Mouse (Mus musculus): ENCODE data around the gene Cxcl10. TPM values are rescaled to one million over a fixed set of nuclear protein-coding genes. Genes with fewer than 3 reads are reported as not detected.

Gene Cxcl10
- polyA plus RNA-seq (2015; fragmentation: Nextera tagmentation; extraction: Ambion mirVana) = 1.9 and 2.4 TPM in 2 replicates

DNA sequence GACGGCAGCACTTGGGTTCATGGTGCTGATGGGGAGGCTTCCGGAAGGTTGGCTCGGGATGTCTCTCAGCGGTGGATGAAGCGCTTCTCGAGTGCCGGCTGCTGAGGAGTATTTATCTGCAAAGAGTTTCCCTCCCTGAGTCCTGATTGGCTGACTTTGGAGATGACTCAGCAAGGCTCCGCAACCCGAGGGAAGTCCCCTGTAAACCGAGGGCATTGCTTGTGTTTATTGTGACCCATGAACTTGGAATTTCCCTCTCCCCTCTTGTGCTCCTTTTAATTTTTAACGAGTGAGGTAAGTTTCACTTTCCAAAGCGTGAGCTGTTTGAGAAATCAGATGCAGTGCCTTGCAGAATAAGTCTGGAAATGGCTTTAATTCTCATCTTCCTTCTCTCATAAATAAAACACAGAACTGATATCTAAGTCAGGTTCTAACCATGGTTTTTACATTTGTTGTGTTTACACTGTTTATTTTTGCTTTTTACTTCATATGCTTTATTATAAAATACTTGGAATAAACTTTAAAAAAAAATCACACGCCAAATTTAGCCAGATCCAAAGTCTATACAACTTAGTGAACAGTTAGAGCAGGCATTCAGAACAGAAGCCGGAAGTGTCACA, at the start of gene Cxcl10:
Gene Cxcl10, minus strand, starts transcription at position 96 of the 620 bp plus-strand sequence.
- H3K4me1 ChIP-seq (replicated peaks) = peaks cover 18% of the 10 kb centered on the region; the same call in 1 of the 2 replicates
- 9% methylated on average over 14 of the region's 14 CpGs for WGBS
- no peak within 1 kb of the TSS for H3K9ac ChIP-seq
- H3K4me2 ChIP-seq (replicated peaks) = peak within 1 kb of the TSS; percentile 60
- H3K36me3 ChIP-seq = no peaks in the 10 kb centered on the region
- H3K4me3 ChIP-seq (replicated peaks) = peak within 1 kb of the TSS; percentile 25
- no peak within 1 kb of the TSS for H3K27ac ChIP-seq
- H3K27me3 ChIP-seq (replicated peaks) = no peaks in the 10 kb centered on the region
- ATAC-seq = peak; percentile 91
- H3K9me3 ChIP-seq = no peaks in the 10 kb centered on the region

DNA sequence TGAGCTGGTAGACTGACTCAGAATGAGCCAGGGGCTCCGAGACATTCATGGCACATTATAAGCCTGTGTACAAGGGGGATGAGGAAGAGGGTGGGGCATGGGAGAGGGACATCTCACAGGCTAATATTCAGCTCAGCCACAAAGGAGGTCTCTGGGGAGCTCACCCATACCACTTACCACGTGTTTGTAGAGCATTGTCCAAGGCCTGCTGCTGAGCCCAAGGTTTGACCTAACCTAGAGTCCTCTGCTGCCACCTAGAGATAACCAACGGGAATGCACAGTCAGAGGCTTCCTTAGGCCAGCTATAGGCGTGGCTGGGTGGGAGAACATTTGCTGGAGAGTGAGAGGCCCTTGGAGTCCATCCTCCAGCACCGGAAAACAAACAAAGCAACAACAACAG, 49.5 kb upstream of the Cxcl10 start:
- H3K27me3 ChIP-seq (replicated peaks) = no peaks in the 10 kb centered on the region
- H3K4me3 ChIP-seq (replicated peaks) = no peak overlapping the region
- WGBS = 23% methylated on average over 5 of the region's 5 CpGs
- H3K27ac ChIP-seq = no peak overlapping the region
- no peak overlapping the region for H3K4me2 ChIP-seq (replicated peaks)
- H3K9me3 ChIP-seq = no peaks in the 10 kb centered on the region
- peak; percentile 90 for ATAC-seq
- no peak overlapping the region for H3K9ac ChIP-seq
- 0 out of 2 replicates have a peak, but pooled peaks cover 3% of the 10 kb centered on the region for H3K4me1 ChIP-seq (replicated peaks)
- H3K36me3 ChIP-seq = no peaks in the 10 kb centered on the region

DNA sequence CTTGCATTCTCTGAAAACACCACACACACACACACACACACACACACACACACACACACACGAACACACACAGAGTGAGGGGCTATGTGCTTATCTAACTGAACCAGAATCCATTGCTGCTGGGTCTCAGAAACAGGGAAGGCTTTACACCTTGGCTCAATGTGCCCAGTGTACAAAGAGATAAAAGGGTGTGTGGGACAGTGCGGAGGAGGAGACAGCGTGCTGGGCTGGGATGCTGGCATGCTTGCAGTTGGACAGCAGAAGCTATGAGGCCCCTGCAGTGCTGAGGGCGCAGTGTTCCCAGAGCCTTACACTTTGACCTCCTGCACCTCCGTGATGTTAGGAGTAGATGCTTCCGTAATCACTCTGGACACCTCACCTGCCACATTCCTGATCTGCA, 47.8 kb upstream of the Cxcl10 start:
- no peak overlapping the region for H3K4me2 ChIP-seq (replicated peaks)
- 69% methylated on average over 6 of the region's 6 CpGs for WGBS

DNA sequence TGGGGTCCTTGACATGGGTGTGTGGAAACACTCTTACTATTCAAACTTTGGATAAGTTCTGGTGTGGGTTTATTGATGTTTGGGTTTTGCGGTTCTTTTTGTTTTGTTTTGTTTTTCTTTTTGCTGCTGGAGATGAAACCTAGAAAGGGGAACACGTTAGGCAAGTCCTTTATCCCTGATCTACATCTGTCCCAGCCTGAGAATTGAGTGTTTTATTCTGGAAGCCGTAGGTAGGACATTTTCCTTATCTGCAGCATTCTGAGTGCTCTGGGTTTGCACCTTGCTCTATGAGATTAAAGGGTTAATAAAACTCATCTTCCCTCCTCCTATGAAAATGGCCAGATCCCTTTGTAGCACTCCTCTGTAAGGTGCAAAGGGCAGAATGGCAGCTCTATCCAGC, 47.1 kb upstream of the Cxcl10 start:
- Histone ChIP-seq H3K9me3 (no peaks in the 10 kb centered on the region), H3K27me3 (replicated peaks) (peaks cover 7% of the 10 kb centered on the region; the same call in 1 of the 2 replicates), H3K4me3 (replicated peaks) (no peak overlapping the region), H3K4me2 (replicated peaks) (no peak overlapping the region), H3K27ac (no peak overlapping the region), H3K9ac (no peak overlapping the region), H3K36me3 (no peaks in the 10 kb centered on the region), H3K4me1 (replicated peaks) (0 out of 2 replicates have a peak, but pooled peaks cover 3% of the 10 kb centered on the region)
- no peak for ATAC-seq
- WGBS = 68% methylated on average over 3 of the region's 3 CpGs

More for the DNA sequence above, 47.8 kb upstream of the Cxcl10 start:
- 0 out of 2 replicates have a peak, but pooled peaks cover 3% of the 10 kb centered on the region for H3K4me1 ChIP-seq (replicated peaks)
- peak; percentile 32; the same call in 1 of the 2 replicates for ATAC-seq
- no peak overlapping the region for H3K4me3 ChIP-seq (replicated peaks)
- H3K9me3 ChIP-seq = no peaks in the 10 kb centered on the region
- H3K9ac ChIP-seq = no peak overlapping the region
- no peak overlapping the region for H3K27ac ChIP-seq
- no peaks in the 10 kb centered on the region for H3K36me3 ChIP-seq
- H3K27me3 ChIP-seq (replicated peaks) = peaks cover 7% of the 10 kb centered on the region; the same call in 1 of the 2 replicates

DNA sequence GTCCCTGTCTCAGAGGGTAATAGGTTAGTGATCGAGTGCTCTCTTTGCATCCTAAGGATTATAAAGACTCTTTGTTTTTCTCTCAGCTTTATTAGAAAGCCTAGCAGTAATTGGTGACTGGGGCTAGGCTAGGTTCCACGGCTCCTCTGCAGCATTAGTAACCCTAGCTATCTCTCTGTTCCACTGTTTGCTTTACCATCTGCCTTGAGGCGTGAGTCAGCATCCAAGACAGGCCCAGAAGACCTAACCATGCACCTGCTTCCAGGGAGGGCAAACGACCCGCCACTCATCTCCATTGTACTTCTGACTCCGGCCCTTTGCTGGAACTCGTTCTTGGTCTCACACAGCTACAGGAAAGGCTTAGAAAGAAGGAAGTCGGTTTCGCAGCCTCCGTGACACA, 45.2 kb upstream of the Cxcl10 start:
- ATAC-seq = no peak
- WGBS = 62% methylated on average over 10 of the region's 10 CpGs
- 0 out of 2 replicates have a peak, but pooled peaks cover 3% of the 10 kb centered on the region for H3K4me1 ChIP-seq (replicated peaks)

DNA sequence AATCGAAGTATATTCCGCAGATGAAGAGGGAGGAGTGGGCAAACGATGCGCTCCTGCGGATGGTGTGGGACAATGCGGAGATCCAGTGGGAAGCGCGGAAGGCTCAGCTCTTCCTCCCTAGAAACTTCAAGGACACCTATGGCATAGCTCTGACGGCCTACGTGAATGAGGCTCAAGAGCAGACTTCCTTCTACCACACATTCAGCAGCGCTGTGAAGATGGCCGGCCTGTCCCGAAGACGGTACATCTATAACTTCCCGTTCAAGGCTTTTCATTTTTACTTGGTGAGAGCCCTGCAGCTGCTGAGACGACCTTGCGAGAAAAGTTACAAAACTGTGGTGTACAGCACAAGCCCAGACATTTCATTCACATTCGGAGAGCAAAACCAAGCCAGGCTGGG, 43.9 kb upstream of the Cxcl10 start:
- Histone ChIP-seq H3K27me3 (replicated peaks) (peaks cover 10% of the 10 kb centered on the region; the same call in 1 of the 2 replicates), H3K9ac (no peak overlapping the region), H3K27ac (no peak overlapping the region), H3K9me3 (no peaks in the 10 kb centered on the region), H3K4me3 (replicated peaks) (peak overlapping the region; percentile 19), H3K4me1 (replicated peaks) (0 out of 2 replicates have a peak, but pooled peaks cover 3% of the 10 kb centered on the region), H3K4me2 (replicated peaks) (peak overlapping the region; percentile 55), H3K36me3 (no peaks in the 10 kb centered on the region)
- no peak for ATAC-seq
- WGBS = 41% methylated on average over 18 of the region's 18 CpGs

More for the DNA sequence above, 45.2 kb upstream of the Cxcl10 start:
- H3K4me2 ChIP-seq (replicated peaks) = no peak overlapping the region
- no peak overlapping the region for H3K27ac ChIP-seq
- no peak overlapping the region for H3K9ac ChIP-seq
- H3K9me3 ChIP-seq = no peaks in the 10 kb centered on the region
- H3K4me3 ChIP-seq (replicated peaks) = no peak overlapping the region
- H3K27me3 ChIP-seq (replicated peaks) = peaks cover 10% of the 10 kb centered on the region; the same call in 1 of the 2 replicates
- no peaks in the 10 kb centered on the region for H3K36me3 ChIP-seq

DNA sequence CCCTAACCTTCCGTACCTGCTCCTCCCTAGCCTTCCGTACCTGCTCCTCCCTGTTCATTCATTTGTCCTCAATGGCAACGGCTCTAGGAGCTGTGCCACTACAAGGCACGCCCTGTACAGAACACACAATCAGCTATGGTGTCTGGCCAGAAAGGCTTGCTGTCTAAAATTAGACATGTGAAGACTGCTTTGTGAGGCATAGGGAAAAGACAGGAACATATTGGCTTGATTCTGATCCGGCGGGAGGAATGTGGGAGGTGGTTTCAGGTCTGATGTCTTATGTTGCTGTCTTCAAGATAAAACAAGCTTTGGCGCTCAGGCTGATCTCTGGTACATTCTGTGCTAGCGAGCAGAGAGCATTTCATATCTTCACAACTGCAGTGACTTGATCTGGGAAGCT, 41.9 kb upstream of the Cxcl10 start:
- Histone ChIP-seq H3K36me3 (no peaks in the 10 kb centered on the region), H3K9me3 (no peaks in the 10 kb centered on the region), H3K27me3 (replicated peaks) (peaks cover 10% of the 10 kb centered on the region; the same call in 1 of the 2 replicates), H3K4me2 (replicated peaks) (no peak overlapping the region), H3K4me3 (replicated peaks) (no peak overlapping the region), H3K9ac (no peak overlapping the region), H3K4me1 (replicated peaks) (no peaks in the 10 kb centered on the region), H3K27ac (no peak overlapping the region)
- ATAC-seq = no peak
- 64% methylated on average over 8 of the region's 8 CpGs for WGBS

DNA sequence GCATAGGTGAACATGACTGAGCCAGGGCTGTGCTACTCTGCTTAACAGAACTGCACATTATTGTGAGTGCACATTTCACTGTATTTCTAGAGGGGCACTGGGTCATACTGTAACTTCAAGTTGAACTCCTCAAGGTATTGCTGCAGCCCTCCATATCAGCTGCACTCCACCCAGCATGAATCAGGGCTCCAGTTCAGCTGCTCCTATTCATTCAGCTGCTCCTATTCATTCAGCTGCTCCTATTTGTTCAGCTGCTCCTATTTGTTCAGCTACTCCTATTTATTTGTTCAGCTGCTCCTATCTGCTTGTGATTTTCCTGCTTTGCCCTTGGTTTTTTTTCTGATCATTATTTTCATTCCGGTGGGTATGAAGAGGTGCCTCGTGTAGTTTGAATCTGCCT, 41.3 kb upstream of the Cxcl10 start:
- H3K36me3 ChIP-seq = no peaks in the 10 kb centered on the region
- ATAC-seq = no peak
- H3K27me3 ChIP-seq (replicated peaks) = peaks cover 10% of the 10 kb centered on the region; the same call in 1 of the 2 replicates
- no peaks in the 10 kb centered on the region for H3K4me1 ChIP-seq (replicated peaks)
- H3K27ac ChIP-seq = no peak overlapping the region
- no peaks in the 10 kb centered on the region for H3K9me3 ChIP-seq
- H3K4me3 ChIP-seq (replicated peaks) = no peak overlapping the region
- no peak overlapping the region for H3K9ac ChIP-seq
- H3K4me2 ChIP-seq (replicated peaks) = no peak overlapping the region
- 64% methylated on average over 2 of the region's 2 CpGs for WGBS

DNA sequence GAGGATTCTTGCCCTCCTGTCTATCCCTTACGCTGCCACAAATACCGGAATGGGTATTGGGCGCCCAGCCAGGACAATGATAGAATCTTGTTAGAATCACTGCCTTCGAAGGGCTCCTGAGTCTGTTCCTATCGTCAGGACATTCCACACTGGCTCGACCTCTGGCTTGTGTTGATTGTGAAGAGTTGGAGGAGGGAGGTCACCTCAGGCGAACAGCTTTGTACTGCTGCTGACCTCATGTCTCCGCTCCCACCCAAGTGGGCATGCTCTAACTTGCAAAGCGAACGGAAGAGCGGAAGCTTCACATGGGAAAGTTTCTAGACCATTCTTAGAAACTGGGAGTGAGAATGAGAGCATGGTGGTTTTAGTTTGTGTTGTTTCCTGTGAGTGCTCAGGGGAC, 38.7 kb upstream of the Cxcl10 start:
- ATAC-seq = no peak

DNA sequence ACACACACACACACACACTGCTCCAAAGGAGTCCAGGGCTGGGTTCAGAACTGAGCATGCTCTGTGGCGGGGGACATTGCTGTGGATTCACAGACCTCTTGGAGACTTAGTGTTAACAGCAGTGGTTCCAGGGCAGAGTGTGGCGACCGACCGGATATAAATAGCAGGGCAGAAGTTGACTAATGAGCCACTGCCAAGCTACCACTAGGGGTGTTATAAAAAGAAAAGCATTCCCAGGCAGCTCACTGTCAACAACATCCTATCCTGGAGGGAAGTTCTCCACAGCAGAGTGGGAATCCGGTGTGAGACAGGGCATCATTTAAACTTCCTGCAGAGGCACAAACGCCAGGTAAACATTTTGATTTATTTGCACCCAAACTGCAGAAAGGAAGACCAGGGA, 38.0 kb upstream of the Cxcl10 start:
- WGBS = 23% methylated on average over 6 of the region's 6 CpGs
- ATAC-seq = no peak
- H3K27ac ChIP-seq = no peak overlapping the region

More for the DNA sequence above, 38.7 kb upstream of the Cxcl10 start:
- WGBS = 61% methylated on average over 11 of the region's 11 CpGs
- H3K27me3 ChIP-seq (replicated peaks) = peaks cover 10% of the 10 kb centered on the region; the same call in 1 of the 2 replicates
- H3K27ac ChIP-seq = no peak overlapping the region
- H3K4me3 ChIP-seq (replicated peaks) = no peak overlapping the region
- no peaks in the 10 kb centered on the region for H3K9me3 ChIP-seq
- no peaks in the 10 kb centered on the region for H3K4me1 ChIP-seq (replicated peaks)
- H3K36me3 ChIP-seq = no peaks in the 10 kb centered on the region
- H3K4me2 ChIP-seq (replicated peaks) = no peak overlapping the region
- H3K9ac ChIP-seq = no peak overlapping the region

DNA sequence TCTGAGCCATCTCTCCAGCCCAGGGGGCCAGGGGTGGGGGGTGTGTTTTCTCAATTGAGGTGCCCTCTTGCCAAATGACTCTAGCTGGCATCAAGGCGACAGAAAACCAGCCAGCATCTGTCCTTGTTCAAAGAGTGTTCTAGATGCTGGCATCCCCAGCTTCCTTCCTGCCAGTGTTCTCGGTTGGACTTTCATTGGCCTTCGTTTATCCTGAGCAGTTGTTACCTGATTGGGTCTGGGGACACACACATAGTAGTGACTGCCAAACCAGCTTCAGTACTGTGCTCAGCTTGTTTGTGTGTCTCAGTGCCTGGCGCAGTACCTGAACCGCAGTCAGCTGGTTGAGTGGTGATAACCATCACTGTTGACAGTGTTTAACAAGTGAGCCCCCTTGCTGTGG, 37.4 kb upstream of the Cxcl10 start:
- ATAC-seq = no peak

More for the DNA sequence above, 38.0 kb upstream of the Cxcl10 start:
- no peaks in the 10 kb centered on the region for H3K36me3 ChIP-seq
- H3K4me3 ChIP-seq (replicated peaks) = no peak overlapping the region
- 0 out of 2 replicates have a peak, but pooled peaks cover under 1% of the 10 kb centered on the region for H3K4me1 ChIP-seq (replicated peaks)
- H3K9me3 ChIP-seq = no peaks in the 10 kb centered on the region
- H3K4me2 ChIP-seq (replicated peaks) = no peak overlapping the region
- no peak overlapping the region for H3K9ac ChIP-seq
- H3K27me3 ChIP-seq (replicated peaks) = 0 out of 2 replicates have a peak, but pooled peaks cover 5% of the 10 kb centered on the region

DNA sequence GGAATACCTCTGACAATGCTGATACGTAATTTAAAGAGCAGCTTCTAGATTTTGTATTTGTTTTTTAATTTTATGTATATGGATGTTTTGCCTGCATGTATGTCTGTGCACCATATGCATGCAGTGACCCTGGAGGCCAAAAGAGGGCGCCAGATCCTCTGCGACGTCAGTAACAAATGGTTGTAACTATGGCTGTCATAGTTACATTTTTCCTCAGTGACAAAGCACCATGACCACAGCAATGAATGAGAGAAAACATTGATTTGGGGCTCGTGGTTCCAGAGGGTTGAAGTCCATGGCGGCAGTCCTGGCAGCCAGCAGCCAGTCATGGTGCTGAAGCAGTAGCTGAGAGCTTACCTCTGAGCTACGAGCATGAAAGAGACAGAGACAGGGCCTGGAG, 36.2 kb upstream of the Cxcl10 start:
- no peak overlapping the region for H3K9ac ChIP-seq
- 0 out of 2 replicates have a peak, but pooled peaks cover 2% of the 10 kb centered on the region for H3K4me1 ChIP-seq (replicated peaks)
- WGBS = 53% methylated on average over 7 of the region's 7 CpGs
- H3K36me3 ChIP-seq = no peaks in the 10 kb centered on the region
- H3K4me3 ChIP-seq (replicated peaks) = no peak overlapping the region
- H3K27me3 ChIP-seq (replicated peaks) = no peaks in the 10 kb centered on the region
- ATAC-seq = no peak
- H3K9me3 ChIP-seq = no peaks in the 10 kb centered on the region
- H3K27ac ChIP-seq = no peak overlapping the region
- H3K4me2 ChIP-seq (replicated peaks) = no peak overlapping the region

More for the DNA sequence above, 37.4 kb upstream of the Cxcl10 start:
- Histone ChIP-seq H3K9ac (no peak overlapping the region), H3K36me3 (no peaks in the 10 kb centered on the region), H3K4me2 (replicated peaks) (no peak overlapping the region), H3K27me3 (replicated peaks) (0 out of 2 replicates have a peak, but pooled peaks cover 3% of the 10 kb centered on the region), H3K27ac (no peak overlapping the region), H3K4me3 (replicated peaks) (no peak overlapping the region), H3K4me1 (replicated peaks) (0 out of 2 replicates have a peak, but pooled peaks cover 2% of the 10 kb centered on the region), H3K9me3 (no peaks in the 10 kb centered on the region)
- WGBS = 71% methylated on average over 5 of the region's 5 CpGs
